Mouse (Mus musculus) E14TG2a.4 (cell line): ENCODE measurements around the gene Dcaf6.

Experiments
- H3K27me3 ChIP-seq: 2 replicates; pipeline ENCODE4 v1.6.1; 2014; ENCODE audit warnings: low read length, control low read depth; ENCODE audit not compliant: insufficient read depth
- H3K36me3 ChIP-seq: 2 replicates; pipeline ENCODE4 v1.6.1; 2014; ENCODE audit warnings: low read length, control low read depth; ENCODE audit not compliant: insufficient read depth
- H3K4me1 ChIP-seq: replicated peaks from 2 replicates; pipeline ENCODE4 v1.6.1; 2014; ENCODE audit warnings: low read depth, low read length, control low read depth
- H3K4me3 ChIP-seq: replicated peaks from 2 replicates; pipeline ENCODE4 v1.5.1; 2014; ENCODE audit warnings: mild to moderate bottlenecking, low read length
- H3K9me3 ChIP-seq: 2 replicates; pipeline ENCODE4 v1.6.1; 2014; ENCODE audit warnings: low read length, control low read depth
- CTCF ChIP-seq: conservative IDR thresholded peaks from 2 replicates; pipeline ENCODE4 v1.5.1; 2014; ENCODE audit warnings: low read length
- NANOG ChIP-seq: IDR thresholded peaks from 2 replicates; pipeline ENCODE4 v1.6.1; 2014; ENCODE audit warnings: borderline replicate concordance, low read length, mixed read lengths
- POU5F1 ChIP-seq: IDR thresholded peaks from 2 replicates; pipeline ENCODE4 v1.6.1; 2014; ENCODE audit warnings: low read length, borderline replicate concordance

Gene Dcaf6

GRCm38 (mm10) chr1:165460360-165460800, at the start of gene Dcaf6, which contains the start of gene Mpc2:
Dcaf6 (minus strand) TSS chr1:165460475.
Mpc2 (plus strand) TSS chr1:165460637.
- peak within 1 kb of the TSS; percentile 99 for H3K4me3 ChIP-seq
- TF ChIP-seq NANOG (no peak), CTCF (no peak), POU5F1 (no peak)
- no peaks in the 10 kb centered on the region for H3K9me3 ChIP-seq

DNA sequence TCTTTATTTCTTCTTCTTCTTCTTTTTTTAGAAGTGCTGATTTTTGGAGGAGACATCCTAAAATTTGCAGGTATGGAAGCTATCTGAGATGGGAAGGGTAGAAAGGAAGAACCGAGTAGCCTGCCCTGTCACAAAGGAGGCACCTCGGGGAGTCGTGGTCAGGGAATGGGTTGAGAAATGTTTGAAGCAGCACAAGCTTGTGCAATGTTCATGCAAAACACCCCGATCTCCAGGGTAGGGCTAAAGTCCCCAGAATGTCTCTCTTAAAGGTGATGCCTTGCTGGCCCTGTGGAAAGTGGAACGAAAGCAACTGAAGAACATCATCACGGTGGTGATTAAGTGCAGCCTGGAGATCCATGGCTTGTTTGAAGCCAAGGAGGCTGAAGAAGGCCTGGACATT, 46.0 kb upstream of the Dcaf6 start:
- Histone ChIP-seq H3K27me3 (no peaks in the 10 kb centered on the region), H3K4me1 (no peaks in the 10 kb centered on the region), H3K9me3 (no peaks in the 10 kb centered on the region), H3K36me3 (no peaks in the 10 kb centered on the region), H3K4me3 (no peak overlapping the region)
- TF ChIP-seq NANOG (no peak), CTCF (no peak), POU5F1 (no peak)

More at GRCm38 (mm10) chr1:165460360-165460800, at the start of gene Dcaf6, which contains the start of gene Mpc2:
- Histone ChIP-seq H3K27me3 (no peaks in the 10 kb centered on the region), H3K36me3 (no peaks in the 10 kb centered on the region), H3K4me1 (peaks cover 13% of the 10 kb centered on the region)

DNA sequence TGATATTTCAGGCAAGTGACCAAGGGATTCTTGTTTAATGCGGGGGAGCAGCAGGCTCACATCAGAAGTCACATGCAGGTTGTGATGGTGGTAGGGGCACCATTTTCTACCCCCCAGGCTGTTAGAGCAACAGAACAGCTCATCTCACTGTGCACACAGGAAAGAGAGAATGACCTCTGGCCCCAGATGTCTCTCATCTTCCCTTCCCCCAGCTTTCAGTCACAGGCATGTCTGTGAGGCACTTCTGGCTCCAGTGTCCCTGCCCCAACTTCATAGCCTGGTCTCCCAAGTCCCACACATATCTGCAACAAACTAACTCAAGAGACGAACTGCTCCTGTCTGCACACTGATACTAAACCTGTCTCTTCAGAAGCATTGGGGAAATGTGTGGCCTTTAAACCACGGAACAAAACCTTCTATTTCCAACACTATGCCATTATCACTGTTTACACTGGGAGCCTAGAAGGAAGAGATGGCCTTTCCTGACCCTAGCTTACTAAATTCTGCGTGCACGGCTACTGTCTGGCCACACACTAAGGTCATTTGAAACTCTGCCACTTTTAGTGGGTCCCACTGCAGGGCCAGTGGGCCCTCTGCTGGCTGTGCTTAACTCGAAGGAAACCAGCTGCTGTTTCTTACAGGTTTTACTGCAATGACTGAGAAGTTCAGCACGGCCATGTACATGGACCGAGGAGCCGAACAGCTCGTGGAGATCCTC, 43.2 kb upstream of the Dcaf6 start:
- Histone ChIP-seq H3K4me1 (no peaks in the 10 kb centered on the region), H3K36me3 (no peaks in the 10 kb centered on the region), H3K27me3 (no peaks in the 10 kb centered on the region), H3K4me3 (no peak overlapping the region), H3K9me3 (no peaks in the 10 kb centered on the region)
- TF ChIP-seq NANOG (no peak), POU5F1 (no peak), CTCF (no peak)

DNA sequence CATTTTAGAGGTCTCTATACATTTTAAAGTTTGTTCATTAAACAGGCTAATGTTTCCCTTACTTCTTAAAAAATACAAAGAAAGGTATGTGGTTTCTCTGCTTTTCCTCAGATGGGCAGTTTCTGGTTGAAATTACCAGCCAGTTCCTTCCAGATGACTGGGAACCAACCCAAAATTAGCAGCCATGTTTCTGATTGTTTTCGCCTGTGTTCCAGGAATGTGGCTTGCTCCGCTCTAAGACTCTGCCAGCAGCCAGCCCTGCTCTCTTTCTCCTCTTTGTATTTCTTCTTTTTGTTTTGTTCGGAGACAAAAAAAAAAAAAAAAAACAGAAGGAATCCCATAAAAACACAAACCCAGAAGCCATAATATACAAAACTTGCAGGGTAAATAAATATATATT, 38.6 kb upstream of the Dcaf6 start:
- Histone ChIP-seq H3K4me1 (no peaks in the 10 kb centered on the region), H3K27me3 (no peaks in the 10 kb centered on the region), H3K9me3 (no peaks in the 10 kb centered on the region), H3K4me3 (no peak overlapping the region), H3K36me3 (no peaks in the 10 kb centered on the region)
- no peak for TF ChIP-seq POU5F1
- no peak for TF ChIP-seq NANOG
- no peak for TF ChIP-seq CTCF

DNA sequence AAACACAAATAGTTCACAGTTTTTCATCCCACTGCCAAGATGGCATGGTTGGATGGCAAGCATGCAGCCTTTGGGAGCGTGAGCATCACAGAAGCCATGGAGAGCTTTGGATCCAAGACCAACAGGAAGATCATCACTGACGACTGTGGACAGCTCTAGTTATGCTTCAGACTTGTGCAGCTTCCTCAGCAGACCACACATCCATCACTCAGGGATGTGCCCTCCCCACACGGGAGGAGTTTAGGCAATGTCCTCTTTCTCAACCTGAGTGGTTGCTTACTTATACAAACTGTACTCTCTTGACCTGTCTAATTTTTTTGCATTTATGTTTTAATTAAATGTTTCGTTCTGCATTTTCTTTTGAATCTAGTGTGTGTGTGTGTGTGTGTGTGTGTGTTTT, 28.9 kb upstream of the Dcaf6 start:
- H3K4me1 ChIP-seq = no peaks in the 10 kb centered on the region
- TF ChIP-seq CTCF = no peak
- TF ChIP-seq POU5F1 = no peak
- no peak for TF ChIP-seq NANOG
- H3K27me3 ChIP-seq = no peaks in the 10 kb centered on the region
- no peaks in the 10 kb centered on the region for H3K9me3 ChIP-seq
- no peak overlapping the region for H3K4me3 ChIP-seq
- no peaks in the 10 kb centered on the region for H3K36me3 ChIP-seq

DNA sequence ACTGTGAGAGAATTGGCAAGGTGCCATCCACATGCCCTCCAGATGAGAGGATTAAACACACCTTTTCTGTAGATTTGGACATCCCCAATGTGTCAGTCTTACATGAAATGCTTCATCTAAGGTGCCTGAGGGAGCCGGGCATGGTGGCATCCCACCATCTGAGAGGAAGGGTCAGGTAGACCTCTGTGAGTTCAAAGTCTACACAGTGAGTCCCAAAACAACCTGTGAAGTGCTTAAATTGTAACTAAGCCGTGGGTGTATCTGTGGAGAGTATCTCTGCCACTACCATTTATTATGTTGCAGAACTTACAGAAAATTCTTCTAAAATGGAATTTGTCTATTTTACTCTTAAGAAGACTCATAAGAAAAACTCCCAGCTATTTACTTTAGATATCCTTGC, 25.8 kb upstream of the Dcaf6 start:
- Histone ChIP-seq H3K4me1 (no peaks in the 10 kb centered on the region), H3K9me3 (no peaks in the 10 kb centered on the region), H3K27me3 (no peaks in the 10 kb centered on the region), H3K4me3 (no peak overlapping the region), H3K36me3 (no peaks in the 10 kb centered on the region)
- no peak for TF ChIP-seq POU5F1
- TF ChIP-seq NANOG = no peak
- no peak for TF ChIP-seq CTCF

DNA sequence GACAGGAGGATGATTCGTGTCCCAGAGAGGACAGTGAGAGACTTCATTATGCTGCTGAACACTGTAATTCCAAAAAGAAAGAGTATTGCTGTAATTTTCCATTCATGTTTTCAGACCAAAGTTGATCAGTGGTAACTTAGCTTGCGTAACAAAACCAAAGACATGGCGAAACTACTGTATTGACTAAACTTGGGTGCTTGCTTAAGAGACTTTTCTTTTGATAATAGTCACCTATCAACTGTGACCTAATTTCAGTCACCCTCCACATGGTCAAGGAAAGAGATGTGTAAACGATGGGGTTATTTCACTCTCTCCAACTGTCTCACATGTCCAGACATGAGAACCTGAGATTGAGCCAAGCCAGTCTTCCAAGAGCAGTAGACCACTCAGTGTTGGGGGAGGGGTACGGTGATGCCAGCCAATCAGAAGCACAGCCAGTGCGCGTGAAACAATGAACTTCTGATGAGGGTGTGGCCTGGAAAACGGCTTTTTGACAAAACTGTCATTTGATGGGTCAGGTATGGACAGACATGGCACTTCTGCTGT, 24.5 kb upstream of the Dcaf6 start, which contains the start of gene Adcy10:
TSS of gene Adcy10 (plus strand) at position 496 of the 546 bp plus-strand sequence.
- Histone ChIP-seq H3K9me3 (no peaks in the 10 kb centered on the region), H3K4me1 (no peaks in the 10 kb centered on the region), H3K36me3 (no peaks in the 10 kb centered on the region), H3K27me3 (no peaks in the 10 kb centered on the region), H3K4me3 (no peak within 1 kb of the TSS)
- TF ChIP-seq POU5F1 = no peak
- TF ChIP-seq CTCF = no peak
- no peak for TF ChIP-seq NANOG

DNA sequence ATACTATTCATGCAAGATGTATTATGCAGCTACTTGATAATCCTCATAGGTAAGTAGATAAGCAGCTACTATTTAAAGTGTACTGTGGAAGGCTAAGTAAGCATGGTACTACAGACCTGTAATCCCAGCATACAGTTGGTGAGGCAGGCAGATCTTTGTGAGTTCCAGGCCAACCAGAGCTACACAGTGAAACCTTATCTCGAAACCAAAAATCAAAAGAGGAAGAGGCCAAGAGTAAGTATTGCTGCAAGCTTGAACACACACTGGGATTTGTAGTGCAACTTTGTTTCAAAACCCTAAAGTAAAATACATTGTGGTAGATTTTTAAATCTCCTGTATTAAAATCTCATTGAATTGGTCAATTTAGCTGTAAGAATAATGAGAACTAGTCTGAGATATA, 11.2 kb upstream of the Dcaf6 start:
- no peaks in the 10 kb centered on the region for H3K9me3 ChIP-seq
- H3K4me1 ChIP-seq = no peaks in the 10 kb centered on the region
- H3K4me3 ChIP-seq = no peak overlapping the region
- no peaks in the 10 kb centered on the region for H3K36me3 ChIP-seq
- no peak for TF ChIP-seq POU5F1
- no peak for TF ChIP-seq CTCF
- no peak for TF ChIP-seq NANOG
- no peaks in the 10 kb centered on the region for H3K27me3 ChIP-seq
